Mouse (Mus musculus): ENCODE data around the gene Lefty2.

GRCm38 (mm10) chr1:180873861-180874484, 18.9 kb upstream of the Lefty2 start:
- TF ChIP-seq POLR2A (IDR thresholded peaks at IDR 0.05; ENCODE audit: insufficient read length, low read depth) (no peak), USF1 (IDR thresholded peaks at IDR 0.05; ENCODE audit: low read depth) (no peak), SRF (IDR thresholded peaks at IDR 0.05; ENCODE audit: control insufficient read depth, insufficient read length, low read depth) (no peak), TCF12 (IDR thresholded peaks at IDR 0.05; ENCODE audit: insufficient read depth, poor library complexity, severe bottlenecking) (no peak), E2F4 (IDR thresholded peaks at IDR 0.05; ENCODE audit: insufficient read depth) (no peak), MAX (IDR thresholded peaks at IDR 0.05; ENCODE audit: low read depth) (no peak), MYOD1 (IDR thresholded peaks at IDR 0.05; ENCODE audit: control insufficient read depth in 1 of 3, insufficient read length in 2 of 3, low read depth in 2 of 3) (no peak), REST (IDR thresholded peaks at IDR 0.05; ENCODE audit: insufficient read depth, insufficient read length) (no peak), MYOG (IDR thresholded peaks at IDR 0.05; ENCODE audit: control insufficient read depth in 1 of 3, insufficient read depth in 1 of 3, insufficient read length in 2 of 3, low read depth in 2 of 3) (no peak), CEBPB (IDR thresholded peaks at IDR 0.05; ENCODE audit: insufficient read depth, poor library complexity, severe bottlenecking) (no peak)

Data from myocyte (in vitro differentiated cells).